Mouse (Mus musculus) thymus, postnatal 25 days (tissue): ENCODE measurements around the gene Cd83.

Source experiments
- DNase-seq: peaks from one replicate; pipeline ENCODE4 v3.0.0; 2022

Cd83 gene

GRCm38 (mm10) chr13:43774605-43775426 lies 9.8 kb upstream of the Cd83 start:
- DNase-seq, result no peak

- DNase-seq, result no peak
Measured at GRCm38 (mm10) chr13:43775427-43775733, 9.2 kb upstream of the Cd83 start.

- no peak for DNase-seq
Measured at GRCm38 (mm10) chr13:43777321-43778002, 7.1 kb upstream of the Cd83 start.

GRCm38 (mm10) chr13:43778021-43778649 lies 6.4 kb upstream of the Cd83 start:
- no peak for DNase-seq

GRCm38 (mm10) chr13:43778971-43779370 lies 5.6 kb upstream of the Cd83 start:
- DNase-seq, result no peak

GRCm38 (mm10) chr13:43780071-43780470 lies 4.5 kb upstream of the Cd83 start:
- no peak for DNase-seq

- no peak for DNase-seq
Measured at GRCm38 (mm10) chr13:43785712-43786072, 1.1 kb downstream of the Cd83 start.

- DNase-seq, result no peak
Measured at GRCm38 (mm10) chr13:43786171-43786795, 1.7 kb downstream of the Cd83 start.

GRCm38 (mm10) chr13:43787262-43787661 lies 2.7 kb downstream of the Cd83 start:
- DNase-seq, result no peak

- DNase-seq, result no peak
Measured at GRCm38 (mm10) chr13:43788071-43788470, 3.5 kb downstream of the Cd83 start.

- peak; percentile 33 for DNase-seq
Measured at GRCm38 (mm10) chr13:43788983-43789645, 4.5 kb downstream of the Cd83 start.

- DNase-seq, result no peak
Measured at GRCm38 (mm10) chr13:43790229-43791001, 5.8 kb downstream of the Cd83 start.

- peak; percentile 34 for DNase-seq
Measured at GRCm38 (mm10) chr13:43795334-43795733, 10.8 kb downstream of the Cd83 start.

GRCm38 (mm10) chr13:43798655-43799054 lies 14.1 kb downstream of the Cd83 start:
- DNase-seq, result no peak

- no peak for DNase-seq
Measured at GRCm38 (mm10) chr13:43800136-43800535, 15.6 kb downstream of the Cd83 start.

- DNase-seq, result no peak
Measured at GRCm38 (mm10) chr13:43801961-43802360, 17.4 kb downstream of the Cd83 start.

GRCm38 (mm10) chr13:43802361-43803137 lies 18.0 kb downstream of the Cd83 start:
- no peak for DNase-seq

- DNase-seq, result peak; percentile 20
Measured at GRCm38 (mm10) chr13:43804648-43805047, 20.1 kb downstream of the Cd83 start.

- no peak for DNase-seq
Measured at GRCm38 (mm10) chr13:43805159-43805758, 20.7 kb downstream of the Cd83 start.

GRCm38 (mm10) chr13:43806371-43807271 lies 22.0 kb downstream of the Cd83 start:
- no peak for DNase-seq
